Mouse (Mus musculus): ENCODE results near the gene Capn5.
A peak's percentile ranks its signal among the peaks of the same experiment; 100 is the strongest.

Capn5 gene

GRCm38 (mm10) chr7:98176322-98177070 is 1.6 kb downstream of the Capn5 start:
- no peak for DNase-seq (ENCODE audit: low spot score in 2 of 2)

GRCm38 (mm10) chr7:98174883-98175755 is 3.0 kb downstream of the Capn5 start:
- DNase-seq (ENCODE audit: low spot score in 2 of 2): no peak

- no peak for DNase-seq (ENCODE audit: low spot score in 2 of 2)
Observed at GRCm38 (mm10) chr7:98173408-98173807, 4.7 kb downstream of the Capn5 start.

- no peak for DNase-seq (ENCODE audit: low spot score in 2 of 2)
Observed at GRCm38 (mm10) chr7:98172661-98173060, 5.4 kb downstream of the Capn5 start.

- DNase-seq (ENCODE audit: low spot score in 2 of 2): peak in 1 of 2 experiments; percentile 36
Observed at GRCm38 (mm10) chr7:98171141-98172073, 6.7 kb downstream of the Capn5 start.

GRCm38 (mm10) chr7:98164999-98165528 is 13.0 kb downstream of the Capn5 start:
- no peak for DNase-seq (ENCODE audit: low spot score in 2 of 2)

GRCm38 (mm10) chr7:98164382-98164998 is 13.6 kb downstream of the Capn5 start:
- no peak for DNase-seq (ENCODE audit: low spot score in 2 of 2)

- no peak for DNase-seq (ENCODE audit: low spot score in 2 of 2)
Observed at GRCm38 (mm10) chr7:98163700-98164099, 14.4 kb downstream of the Capn5 start.

GRCm38 (mm10) chr7:98162239-98162638 is 15.8 kb downstream of the Capn5 start:
- no peak for DNase-seq (ENCODE audit: low spot score in 2 of 2)

GRCm38 (mm10) chr7:98160041-98160740 is 17.9 kb downstream of the Capn5 start:
- DNase-seq (ENCODE audit: low spot score in 2 of 2): no peak

- no peak for DNase-seq (ENCODE audit: low spot score in 2 of 2)
Observed at GRCm38 (mm10) chr7:98158481-98158880, 19.6 kb downstream of the Capn5 start.

- DNase-seq (ENCODE audit: low spot score in 2 of 2): no peak
Observed at GRCm38 (mm10) chr7:98157636-98158332, 20.3 kb downstream of the Capn5 start.

- DNase-seq (ENCODE audit: low spot score in 2 of 2): no peak
Observed at GRCm38 (mm10) chr7:98156280-98156665, 21.8 kb downstream of the Capn5 start.

GRCm38 (mm10) chr7:98155546-98156279 is 22.4 kb downstream of the Capn5 start:
- DNase-seq (ENCODE audit: low spot score in 2 of 2): peak; percentile 65 to 70

- no peak for DNase-seq (ENCODE audit: low spot score in 2 of 2)
Observed at GRCm38 (mm10) chr7:98153892-98154291, 24.2 kb downstream of the Capn5 start.

GRCm38 (mm10) chr7:98153345-98153744 is 24.7 kb downstream of the Capn5 start:
- DNase-seq (ENCODE audit: low spot score in 2 of 2): no peak

- no peak for DNase-seq (ENCODE audit: low spot score in 2 of 2)
Observed at GRCm38 (mm10) chr7:98152400-98152799, 25.7 kb downstream of the Capn5 start.

- no peak for DNase-seq (ENCODE audit: low spot score in 2 of 2)
Observed at GRCm38 (mm10) chr7:98150525-98150924, 27.5 kb downstream of the Capn5 start.

- no peak for DNase-seq (ENCODE audit: low spot score in 2 of 2)
Observed at GRCm38 (mm10) chr7:98149802-98150201, 28.3 kb downstream of the Capn5 start.
